In the genomic region with DNA sequence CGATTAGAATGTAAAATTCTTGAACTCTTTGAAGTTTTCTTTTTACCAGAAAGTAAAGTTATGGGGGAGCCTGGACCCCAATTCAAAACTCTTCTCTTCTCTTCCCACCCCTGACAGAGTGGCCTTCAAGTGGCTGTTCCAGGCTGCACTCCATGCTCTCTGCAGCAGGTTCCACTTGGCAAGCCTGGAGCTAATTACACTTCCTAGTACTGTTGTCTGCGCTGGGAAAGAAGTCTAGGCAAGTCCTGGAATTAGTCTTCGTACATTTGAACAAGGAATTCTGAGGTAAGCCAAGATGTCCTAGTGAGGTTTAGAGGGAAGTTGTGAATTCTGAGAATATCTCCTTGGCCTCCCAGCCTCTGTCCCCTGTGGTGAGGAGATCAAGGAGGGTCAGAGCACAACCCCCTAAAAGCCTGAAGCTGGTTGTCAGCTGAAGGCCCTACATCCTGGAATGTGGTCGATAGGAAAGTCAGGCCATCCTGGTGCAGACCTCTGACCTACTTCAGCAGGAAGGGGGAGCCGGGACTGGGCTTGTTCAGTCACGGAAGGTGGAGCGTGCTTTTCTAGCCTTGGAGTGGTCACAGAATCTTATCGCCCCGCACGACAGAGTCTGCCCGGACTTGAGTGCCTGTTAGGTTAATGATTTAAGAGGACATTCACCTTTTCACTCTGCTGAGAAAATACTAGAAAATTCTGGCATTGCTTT, we compare ENCODE assay signal across 10 mouse cellular contexts. TPM values are rescaled to one million over a fixed set of nuclear protein-coding genes. Genes with fewer than 3 reads are reported as not detected.
DNase-seq lines count a peak whose midpoint lies in the region; ATAC-seq lines count a peak whose summit lies in the region.
"Had no signal": no experiment of that assay in that cellular context is flagged by ENCODE, and none has a peak within 500 bp of the region (broad histone marks: within the 10 kb centered on the region; RNA-seq: fewer than 3 reads in every experiment).

No protein-coding gene starts in this region.

- H3K9me3 ChIP-seq in limb, embryonic 11.5 days (ENCODE audit: control insufficient read depth, low read length), result no peaks in the 10 kb centered on the region
- no peaks in the 10 kb centered on the region for H3K9me3 ChIP-seq in stomach, embryonic 16.5 days (replicated peaks; ENCODE audit: control insufficient read depth, low read length)
- H3K9me3 ChIP-seq: embryonic facial prominence, embryonic 12.5 days; limb, embryonic 15.5 days had no signal

- H3K4me3 ChIP-seq in limb, embryonic 11.5 days (ENCODE audit: low read depth, low read length), result no peak overlapping the region
- no peak overlapping the region for H3K4me3 ChIP-seq in stomach, embryonic 16.5 days (replicated peaks; ENCODE audit: low read length)
- H3K4me3 ChIP-seq: embryonic facial prominence, embryonic 12.5 days; limb, embryonic 15.5 days had no signal

- no peak overlapping the region for H3K4me2 ChIP-seq in limb, embryonic 11.5 days (ENCODE audit: low read depth, severe bottlenecking)
- H3K4me2 ChIP-seq in stomach, embryonic 16.5 days (ENCODE audit: low read depth, low read length), result 0 out of 2 replicates have a peak overlapping the region, but pooled peaks have one; percentile 14
- H3K4me2 ChIP-seq: embryonic facial prominence, embryonic 12.5 days; limb, embryonic 15.5 days had no signal

- peaks cover 10% of the 10 kb centered on the region for H3K4me1 ChIP-seq in limb, embryonic 11.5 days (ENCODE audit: control insufficient read depth, insufficient read depth, low read length)
- H3K4me1 ChIP-seq in stomach, embryonic 16.5 days (ENCODE audit: control insufficient read depth, insufficient read depth, low read length), result peaks cover 21% of the 10 kb centered on the region

- H3K27ac ChIP-seq in limb, embryonic 11.5 days (replicated peaks; ENCODE audit: low read depth, low read length), result no peak overlapping the region
- peak overlapping the region; percentile 93 for H3K27ac ChIP-seq in stomach, embryonic 16.5 days (ENCODE audit: low read length)
- H3K27ac ChIP-seq: embryonic facial prominence, embryonic 12.5 days; limb, embryonic 15.5 days had no signal

- H3K27me3 ChIP-seq in limb, embryonic 11.5 days (ENCODE audit: control insufficient read depth, insufficient read depth, low read length), result no peaks in the 10 kb centered on the region
- H3K27me3 ChIP-seq in stomach, embryonic 16.5 days (ENCODE audit: control insufficient read depth, insufficient read depth, low read length), result no peaks in the 10 kb centered on the region
- H3K27me3 ChIP-seq: embryonic facial prominence, embryonic 12.5 days; limb, embryonic 15.5 days had no signal

- intact Hi-C loops in heart, postnatal 10 days (cut with DNase I), result loop anchor here (2.0 kb wide), 1 partner anchor 70 kb away; no protein-coding TSS in a partner anchor

- 23% methylated on average over 11 of the region's 11 CpGs for WGBS in limb, embryonic 11.5 days
- WGBS in stomach, embryonic 16.5 days, result 21% methylated on average over 11 of the region's 11 CpGs

- H3K9ac ChIP-seq in limb, embryonic 11.5 days (ENCODE audit: low read length), result peak overlapping the region; percentile 12; the same call in 1 of the 2 replicates
- peak overlapping the region; percentile 57 for H3K9ac ChIP-seq in stomach, embryonic 16.5 days (ENCODE audit: low read length)
- H3K9ac ChIP-seq: embryonic facial prominence, embryonic 12.5 days; limb, embryonic 15.5 days had no signal

- no peak for ATAC-seq in limb, embryonic 11.5 days (ENCODE audit: insufficient number of reproducible peaks, low FRiP score, low TSS enrichment, low read depth)
- peak; percentile 88 for ATAC-seq in stomach, embryonic 16.5 days (ENCODE audit: insufficient read depth, low FRiP score)

- peak; percentile 7 for DNase-seq in ovary, adult 18-20 months (ENCODE audit: low spot score)
- DNase-seq in ovary, postnatal 14 days (ENCODE audit: low spot score), result no peak
- DNase-seq in heart, postnatal 10 days, result peak; percentile 50 to 63
- peak; percentile 49 for DNase-seq in limb, embryonic 11.5 days (ENCODE audit: low spot score)
- no peak for DNase-seq in frontal cortex, postnatal 14 days (ENCODE audit: low spot score in 2 of 2)
- DNase-seq in spleen, postnatal 36 days (ENCODE audit: low spot score in 2 of 2), result no peak
- no peak for DNase-seq in natural killer cell, adult 2 months (ENCODE audit: low spot score in 2 of 2)

- H3K36me3 ChIP-seq in limb, embryonic 11.5 days (ENCODE audit: control insufficient read depth, insufficient read depth, low read length), result no peaks in the 10 kb centered on the region
- H3K36me3 ChIP-seq in stomach, embryonic 16.5 days (ENCODE audit: control insufficient read depth, insufficient read depth, low read length), result no peaks in the 10 kb centered on the region
- H3K36me3 ChIP-seq: embryonic facial prominence, embryonic 12.5 days; limb, embryonic 15.5 days had no signal

RNA-seq across cellular contexts. Expression of a gene that starts 59.6 kb away (rescaled TPM):
- 10 to 100 TPM; 44.1 to 44.8 TPM for total RNA-seq in heart, postnatal 10 days (2021)
- polyA plus RNA-seq in limb, embryonic 11.5 days (2014; fragmentation: Nextera tagmentation; extraction: Ambion mirVana), result 39.1 and 49.3 TPM in 2 replicates
- 25.6 and 28.1 TPM in 2 replicates for polyA plus RNA-seq in stomach, embryonic 16.5 days (2015; fragmentation: Nextera tagmentation; extraction: Ambion mirVana)

Comparison
In these comparisons a context has a peak if more than half of its experiments do, and no peak if none do; other contexts are left out.
1. DNase-seq: peak in ovary, adult 18-20 months (single experiment), heart, postnatal 10 days (2 of 2) and limb, embryonic 11.5 days (single experiment); none in ovary, postnatal 14 days (single experiment), frontal cortex, postnatal 14 days (0 of 2), spleen, postnatal 36 days (0 of 2) and natural killer cell, adult 2 months (0 of 2).